20 mouse cellular contexts compared by ENCODE assay signal in the genomic region with DNA sequence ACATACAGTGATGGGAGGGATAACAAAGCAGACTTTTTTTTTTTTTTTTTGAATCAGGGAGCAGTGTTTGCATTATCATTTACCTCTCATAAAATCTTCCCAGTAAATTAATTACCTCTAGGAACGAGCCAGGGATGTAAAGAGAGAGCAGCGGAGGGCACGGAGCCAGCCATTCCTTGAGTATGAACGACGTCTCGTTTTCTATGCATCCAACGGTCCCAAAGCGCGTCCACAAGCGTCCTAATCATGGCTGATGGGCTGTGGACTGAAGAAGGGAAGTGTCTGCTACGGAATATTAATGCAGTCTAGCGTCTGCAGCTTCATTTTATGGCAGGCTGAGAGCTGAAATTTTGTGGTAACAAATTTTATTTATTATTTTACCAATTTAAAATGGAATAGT. TPM values are rescaled to one million over a fixed set of nuclear protein-coding genes. Genes with fewer than 3 reads are reported as not detected.
DNase-seq lines count a peak whose midpoint lies in the region; ATAC-seq and TF ChIP-seq lines count a peak whose summit lies in the region.
"Had no signal": no experiment of that assay in that cellular context is flagged by ENCODE, and none has a peak within 500 bp of the region (broad histone marks: within the 10 kb centered on the region; RNA-seq: fewer than 3 reads in every experiment).

No protein-coding gene starts in this region.

- no peaks in the 10 kb centered on the region for H3K27me3 ChIP-seq in forebrain, embryonic 15.5 days
- no peaks in the 10 kb centered on the region for H3K27me3 ChIP-seq in forebrain, embryonic 10.5 days (ENCODE audit: poor library complexity, severe bottlenecking)
- no peaks in the 10 kb centered on the region for H3K27me3 ChIP-seq in neural tube, embryonic 15.5 days (replicated peaks)
- H3K27me3 ChIP-seq in hindbrain, postnatal 0 days (ENCODE audit: insufficient read depth, low read length): no peaks in the 10 kb centered on the region
- H3K27me3 ChIP-seq: CH12.LX; heart, embryonic 12.5 days; Patski had no signal

- WGBS in forebrain, embryonic 15.5 days: 34% methylated on average over 12 of the region's 12 CpGs
- 93% methylated on average over 12 of the region's 12 CpGs for WGBS in forebrain, embryonic 10.5 days
- 33% methylated on average over 12 of the region's 12 CpGs for WGBS in neural tube, embryonic 15.5 days
- WGBS in hindbrain, postnatal 0 days: 35% methylated on average over 12 of the region's 12 CpGs

- TF ChIP-seq CTCF in layer of hippocampus, adult 2 months (conservative IDR thresholded peaks at IDR 0.05): no peak
- TF ChIP-seq CTCF in hindbrain, postnatal 0 days (IDR thresholded peaks at IDR 0.05; ENCODE audit: low read depth): no peak
- no peak for TF ChIP-seq CTCF in left cerebral cortex, adult 2 months (IDR thresholded peaks at IDR 0.05)

- no peak for ATAC-seq in forebrain, embryonic 15.5 days (replicated peaks)
- no peak for ATAC-seq in neural tube, embryonic 15.5 days (ENCODE audit: low FRiP score)
- ATAC-seq in hindbrain, postnatal 0 days: no peak
- ATAC-seq: activated CD4-positive, CD25-positive, alpha-beta regulatory T cell, adult 4 months; intestine, embryonic 16.5 days; Patski had no signal

- H3K36me3 ChIP-seq in forebrain, embryonic 15.5 days: no peaks in the 10 kb centered on the region
- H3K36me3 ChIP-seq in forebrain, embryonic 10.5 days (replicated peaks): no peaks in the 10 kb centered on the region
- H3K36me3 ChIP-seq in neural tube, embryonic 15.5 days: no peaks in the 10 kb centered on the region
- H3K36me3 ChIP-seq in hindbrain, postnatal 0 days (ENCODE audit: insufficient read depth, low read length): no peaks in the 10 kb centered on the region
- H3K36me3 ChIP-seq: embryonic facial prominence, embryonic 10.5 days; heart, embryonic 12.5 days had no signal

- H3K9me3 ChIP-seq in forebrain, embryonic 15.5 days: no peaks in the 10 kb centered on the region
- no peaks in the 10 kb centered on the region for H3K9me3 ChIP-seq in forebrain, embryonic 10.5 days
- H3K9me3 ChIP-seq in neural tube, embryonic 15.5 days (replicated peaks): no peaks in the 10 kb centered on the region
- no peaks in the 10 kb centered on the region for H3K9me3 ChIP-seq in hindbrain, postnatal 0 days (ENCODE audit: low read length)
- H3K9me3 ChIP-seq: embryonic facial prominence, embryonic 10.5 days; heart, embryonic 12.5 days had no signal

- no peak overlapping the region for H3K9ac ChIP-seq in forebrain, embryonic 15.5 days (replicated peaks)
- H3K9ac ChIP-seq in neural tube, embryonic 15.5 days (replicated peaks): no peak overlapping the region
- H3K9ac ChIP-seq in hindbrain, postnatal 0 days (replicated peaks; ENCODE audit: low read length): no peak overlapping the region
- H3K9ac ChIP-seq: heart, embryonic 12.5 days had no signal

- no peak overlapping the region for H3K4me3 ChIP-seq in forebrain, embryonic 15.5 days
- no peak overlapping the region for H3K4me3 ChIP-seq in forebrain, embryonic 10.5 days
- H3K4me3 ChIP-seq in layer of hippocampus, adult 2 months: peak overlapping the region; percentile 6; the same call in 1 of the 2 replicates
- H3K4me3 ChIP-seq in neural tube, embryonic 15.5 days (replicated peaks): no peak overlapping the region
- H3K4me3 ChIP-seq in hindbrain, postnatal 0 days (ENCODE audit: low read length): no peak overlapping the region
- no peak overlapping the region for H3K4me3 ChIP-seq in left cerebral cortex, adult 2 months
- H3K4me3 ChIP-seq: embryonic facial prominence, embryonic 10.5 days; heart, adult 2 months; heart, embryonic 12.5 days had no signal

- intact Hi-C loops in left cerebral cortex, adult 2 months (cut with DNase I): no loop called here

- DNase-seq in forebrain, embryonic 10.5 days (ENCODE audit: extremely low spot score, low spot score): no peak
- DNase-seq in layer of hippocampus, adult 2 months (ENCODE audit: low spot score in 2 of 2): no peak
- DNase-seq in layer of hippocampus, postnatal 36 days: no peak
- DNase-seq in neural tube, embryonic 10.5 days (ENCODE audit: extremely low spot score, low spot score): no peak
- DNase-seq in hindbrain, postnatal 0 days (ENCODE audit: low spot score): peak; percentile 26
- DNase-seq in left cerebral cortex, adult 2 months (ENCODE audit: extremely low spot score in 1 of 2, low spot score in 2 of 2): no peak
- DNase-seq: adrenal gland, postnatal 14 days; cerebellum, adult 18-20 months; cerebellum, adult 9-11 months; gastrocnemius, postnatal 14 days; heart, adult 2 months; kidney, adult 2 months had no signal

- H3K4me2 ChIP-seq in forebrain, embryonic 15.5 days (replicated peaks): peak overlapping the region; percentile 17; the same call in 1 of the 2 replicates
- peak overlapping the region; percentile 31 for H3K4me2 ChIP-seq in neural tube, embryonic 15.5 days
- H3K4me2 ChIP-seq in hindbrain, postnatal 0 days (ENCODE audit: low read depth, low read length): peak overlapping the region; percentile 40
- H3K4me2 ChIP-seq: heart, embryonic 12.5 days had no signal

- 0 out of 2 replicates have a peak, but pooled peaks cover 5% of the 10 kb centered on the region for H3K4me1 ChIP-seq in forebrain, embryonic 15.5 days
- no peaks in the 10 kb centered on the region for H3K4me1 ChIP-seq in forebrain, embryonic 10.5 days
- H3K4me1 ChIP-seq in neural tube, embryonic 15.5 days: peaks cover 2% of the 10 kb centered on the region; the same call in 1 of the 2 replicates
- H3K4me1 ChIP-seq in hindbrain, postnatal 0 days (ENCODE audit: insufficient read depth, low read length): no peaks in the 10 kb centered on the region
- H3K4me1 ChIP-seq: embryonic facial prominence, embryonic 10.5 days; heart, embryonic 12.5 days had no signal

- H3K27ac ChIP-seq in forebrain, embryonic 15.5 days (replicated peaks): no peak overlapping the region
- H3K27ac ChIP-seq in forebrain, embryonic 10.5 days: no peak overlapping the region
- no peak overlapping the region for H3K27ac ChIP-seq in layer of hippocampus, adult 2 months
- no peak overlapping the region for H3K27ac ChIP-seq in neural tube, embryonic 15.5 days (replicated peaks)
- H3K27ac ChIP-seq in hindbrain, postnatal 0 days: no peak overlapping the region
- H3K27ac ChIP-seq in left cerebral cortex, adult 2 months: no peak overlapping the region
- H3K27ac ChIP-seq: embryonic facial prominence, embryonic 10.5 days; heart, adult 2 months had no signal

RNA-seq across cellular contexts. Expression of gene Fbxo11, which starts 29.2 kb away (rescaled TPM):
- polyA plus RNA-seq in forebrain, embryonic 15.5 days (2015; fragmentation: Nextera tagmentation; extraction: Ambion mirVana): 35.8 and 35.9 TPM in 2 replicates
- 15.3 and 15.4 TPM in 2 replicates for polyA plus RNA-seq in forebrain, embryonic 10.5 days (2016; fragmentation: Nextera tagmentation; extraction: Ambion mirVana)
- total RNA-seq in layer of hippocampus, adult 2 months (2021): 100 to 1,000 TPM; 119 to 121 TPM
- total RNA-seq in layer of hippocampus, postnatal 36 days (2021): 100 to 1,000 TPM; 126 to 132 TPM
- polyA plus RNA-seq in neural tube, embryonic 15.5 days (2015; fragmentation: Nextera tagmentation; extraction: Ambion mirVana): 22.8 and 28.4 TPM in 2 replicates
- 39.3 and 39.5 TPM in 2 replicates for total RNA-seq in hindbrain, postnatal 0 days (2014; rRNA removed)
- 23.1 and 23.7 TPM in 2 replicates for polyA plus RNA-seq in hindbrain, postnatal 0 days (2015; fragmentation: Nextera tagmentation; extraction: Ambion mirVana)
- 100 to 1,000 TPM; 113 to 128 TPM for total RNA-seq in left cerebral cortex, adult 2 months (2021)
